Mouse (Mus musculus) lung, adult 2 months (tissue): Measurements from ENCODE around the gene Qk.

Experiments used
- CTCF ChIP-seq: fragments of 200-500 bp; IDR thresholded peaks from 2 replicates; pipeline ENCODE4 v1.5.1; 2011; ENCODE audit warnings: mild to moderate bottlenecking, low read length, control low read depth; ENCODE audit not compliant: insufficient read depth
- POLR2A ChIP-seq: fragments of 200-500 bp; IDR thresholded peaks from 2 replicates; pipeline ENCODE4 v1.6.1; 2011; ENCODE audit warnings: low read depth, mild to moderate bottlenecking, control low read depth, low read length, borderline replicate concordance; ENCODE audit errors: extremely low read depth

GRCm38 (mm10) chr17:10240081-10240480 is 79.6 kb downstream of the Qk start:
- TF ChIP-seq CTCF = no peak
- TF ChIP-seq POLR2A = no peak
